Mouse (Mus musculus) layer of hippocampus, adult 18-20 months (tissue): ENCODE measurements around the gene Aldh16a1. TPM values are rescaled to one million over a fixed set of nuclear protein-coding genes. Genes with fewer than 3 reads are reported as not detected.
A peak's percentile ranks its signal among the peaks of the same experiment; 100 is the strongest.
"Not testable (repeated sequence)": the region's sequence is repeated elsewhere in the genome, so short reads cannot be mapped to it uniquely, and the experiment has no call there.

ENCODE experiments used
- DNase-seq, 2 experiments: peaks; one replicate each; pipeline ENCODE4 v3.0.0; 2022; ENCODE audit warnings: low spot score in 2 of 2
- total RNA-seq, 2 experiments: library from RNA; stranded (reverse); gene quantifications; 2 replicates each; pipeline ENCODE4 v1.2.3; 2021

Gene Aldh16a1
- total RNA-seq, 2 experiments from 2014 or later = 11.4 to 16.3 TPM

DNA sequence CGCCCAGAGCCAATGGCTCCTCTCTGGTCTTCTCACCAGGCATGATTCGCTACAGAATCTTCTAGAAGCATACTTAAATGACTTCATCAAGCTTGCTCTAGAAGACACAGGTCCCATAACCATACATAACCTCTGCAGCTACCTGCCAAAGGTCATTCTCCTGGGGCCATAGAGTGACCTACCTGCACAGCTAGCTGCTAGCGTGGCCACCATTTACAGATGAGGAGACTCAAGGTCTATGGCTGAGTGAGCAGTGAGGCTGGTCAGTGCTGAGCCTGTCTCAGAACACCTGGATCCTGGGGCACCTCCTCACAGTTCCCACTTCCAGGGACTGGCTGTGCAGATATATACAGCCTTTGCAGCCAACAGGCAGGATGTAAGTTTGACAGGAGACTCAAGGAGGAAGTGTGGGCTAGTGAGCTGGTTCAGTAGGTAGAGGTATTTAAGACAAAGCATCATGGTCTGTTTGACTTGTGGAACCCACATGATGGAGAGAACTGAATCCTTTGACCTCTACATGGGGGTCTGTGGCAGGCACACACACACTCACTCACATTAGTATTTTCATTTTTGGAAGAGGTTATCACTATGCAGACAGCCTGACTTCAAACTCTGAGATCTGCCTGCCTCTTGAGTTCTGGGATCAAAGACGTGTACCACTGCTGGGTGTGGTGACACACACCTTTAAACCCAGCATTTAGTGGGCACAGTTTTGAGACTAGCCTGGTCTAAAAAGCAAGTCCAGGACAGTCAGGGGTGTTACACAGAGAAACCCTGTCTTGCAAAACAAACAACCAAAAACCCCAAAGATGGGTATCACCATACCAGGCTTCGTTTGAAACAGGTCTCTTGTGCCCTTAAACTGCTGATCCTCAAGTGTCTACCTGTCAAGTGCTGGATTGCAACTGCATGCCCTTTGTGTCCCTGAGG, 34.3 kb downstream of the Aldh16a1 start:
- no peak for DNase-seq

DNA sequence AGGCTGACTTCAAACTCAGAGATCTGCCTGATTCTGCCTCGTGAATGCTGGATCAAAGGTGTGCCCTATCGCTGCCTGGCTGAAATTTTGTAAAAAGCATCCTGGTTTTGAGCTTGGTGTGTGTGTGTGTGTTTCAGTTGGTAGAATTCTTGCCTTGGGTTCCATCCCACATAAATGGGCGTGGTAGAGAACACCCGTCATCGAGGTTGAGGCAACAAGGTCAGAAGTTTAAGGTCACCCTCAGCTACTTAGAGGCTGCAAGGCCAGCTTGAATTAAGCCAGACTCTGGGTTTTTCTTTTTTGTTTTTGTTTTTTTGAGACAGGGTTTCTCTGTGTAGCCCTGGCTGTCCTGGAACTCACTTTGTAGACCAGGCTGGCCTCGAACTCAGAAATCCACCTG, 36.0 kb downstream of the Aldh16a1 start:
- DNase-seq = no peak

DNA sequence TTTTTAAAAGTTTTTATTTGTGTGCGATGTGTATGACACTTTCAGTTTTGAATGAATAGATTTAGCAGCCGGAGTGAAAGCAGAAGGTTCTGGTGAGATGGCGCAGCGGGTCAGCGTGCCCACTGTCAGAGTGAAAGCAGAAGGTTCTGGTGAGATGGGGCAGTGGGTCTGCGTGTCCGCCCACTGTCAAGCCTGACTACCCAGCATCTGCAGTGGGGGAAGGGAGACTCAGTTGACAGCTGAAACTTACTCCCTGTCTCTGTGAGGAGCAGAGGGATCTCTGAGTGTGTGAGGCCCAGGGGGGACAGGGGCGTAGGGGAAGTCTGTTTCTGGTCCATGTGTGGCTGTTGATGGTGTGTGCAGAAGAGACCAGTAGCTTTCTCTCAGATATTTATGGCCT, 36.8 kb downstream of the Aldh16a1 start:
- no peak for DNase-seq

DNA sequence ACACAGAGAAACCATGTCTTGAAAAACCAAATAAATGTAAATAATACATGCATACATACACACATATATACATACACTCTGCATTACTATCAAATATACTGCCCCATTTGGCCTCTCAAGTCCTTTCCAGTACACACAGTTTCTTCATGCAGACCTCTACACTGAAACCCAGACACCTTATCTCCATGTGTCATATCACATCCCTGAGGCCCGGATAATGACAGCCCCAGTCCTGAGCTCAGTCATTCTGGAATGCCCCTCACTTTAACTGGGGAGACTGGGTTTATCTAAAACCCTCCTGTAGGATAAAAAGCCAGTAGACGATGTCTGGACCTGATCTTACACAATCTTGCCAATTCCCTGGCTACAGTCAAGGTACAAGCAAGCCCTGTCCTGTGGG, 40.9 kb downstream of the Aldh16a1 start:
- DNase-seq = no peak

DNA sequence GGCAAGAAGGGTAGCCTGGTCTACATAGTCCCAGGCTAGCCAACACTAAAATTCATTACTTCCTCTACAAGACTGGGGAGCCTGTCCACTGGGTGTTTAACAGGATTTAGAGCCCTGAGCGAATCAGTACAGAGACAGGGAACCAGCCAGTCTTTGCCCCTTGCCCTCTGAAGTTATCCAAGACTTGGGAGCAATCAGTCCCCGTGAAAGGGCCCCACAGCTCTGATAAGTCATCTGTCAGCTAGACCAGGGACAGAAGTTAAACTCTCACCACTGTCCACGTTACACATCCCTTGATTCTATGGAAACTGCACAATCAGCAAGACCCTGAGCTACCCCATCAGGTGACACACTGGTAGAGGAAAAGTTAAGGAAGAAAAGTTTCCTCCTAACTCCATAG, 41.9 kb downstream of the Aldh16a1 start:
- no peak for DNase-seq

DNA sequence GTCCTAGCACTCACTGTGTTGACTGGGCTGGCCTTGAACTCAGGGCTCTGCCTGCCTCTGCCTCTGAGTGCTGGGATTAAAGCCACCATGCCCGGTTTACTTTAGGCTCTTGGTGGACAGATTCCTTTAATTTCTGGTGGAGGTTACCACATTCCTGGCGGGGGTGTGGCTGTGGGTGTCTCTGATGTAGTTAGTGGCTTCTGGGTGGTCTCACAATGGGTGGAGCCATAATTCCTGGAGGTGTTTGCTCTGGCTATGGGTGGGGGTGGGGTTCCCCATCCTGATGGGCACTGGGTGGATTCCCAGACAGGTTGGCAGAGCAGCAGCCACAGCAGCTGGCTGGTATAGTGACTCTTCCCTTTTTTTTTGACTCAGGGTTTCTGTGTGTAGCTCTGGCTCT, 42.4 kb downstream of the Aldh16a1 start:
- DNase-seq = no peak

DNA sequence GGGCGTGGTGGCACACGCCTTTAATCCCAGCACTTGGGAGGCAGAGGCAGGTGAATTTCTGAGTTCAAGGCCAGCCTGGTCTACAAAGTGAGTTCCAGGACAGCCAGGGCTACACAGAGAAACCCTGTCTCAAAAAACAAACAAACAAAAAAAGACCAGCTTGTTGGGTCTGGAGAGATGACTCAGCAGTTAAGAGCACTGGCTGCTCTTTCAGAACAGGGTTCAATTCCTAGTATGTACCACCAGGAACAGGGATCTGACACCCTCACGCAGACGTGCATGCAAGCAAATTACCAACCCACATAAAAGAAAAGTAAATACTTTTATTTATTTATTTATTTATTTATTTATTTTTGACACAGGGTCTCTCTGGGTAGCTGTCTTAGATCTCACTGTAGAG, 44.3 kb downstream of the Aldh16a1 start:
- DNase-seq = not testable (repeated sequence)

DNA sequence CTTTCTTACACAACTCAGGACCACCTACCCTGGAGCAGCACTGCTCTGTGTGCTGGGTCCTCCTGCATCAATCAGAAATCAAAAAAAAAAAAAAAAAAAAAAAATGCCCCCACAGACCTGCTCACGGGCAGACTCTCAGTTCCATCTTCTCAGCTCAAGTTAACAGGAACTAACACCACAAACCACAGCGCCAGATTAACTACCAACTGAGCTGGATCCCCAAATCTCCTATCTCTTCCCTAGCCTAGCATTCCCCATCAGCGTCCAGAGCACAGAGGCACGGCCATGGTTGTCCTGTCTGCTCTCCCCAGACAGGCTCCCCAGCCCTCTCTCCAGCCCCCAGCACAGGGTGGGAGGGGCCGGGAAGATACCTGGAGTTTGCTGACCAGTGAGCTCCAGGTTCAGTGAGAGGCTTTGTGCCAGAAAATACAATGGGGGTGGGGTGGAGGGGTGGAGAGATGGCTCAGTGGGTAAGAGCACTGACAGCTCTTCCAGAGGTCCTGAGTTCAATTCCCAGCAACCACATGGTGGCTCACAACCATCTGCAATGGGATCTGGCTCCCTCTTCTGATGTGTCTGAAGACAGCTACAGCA, 47.2 kb downstream of the Aldh16a1 start:
- DNase-seq = no peak

DNA sequence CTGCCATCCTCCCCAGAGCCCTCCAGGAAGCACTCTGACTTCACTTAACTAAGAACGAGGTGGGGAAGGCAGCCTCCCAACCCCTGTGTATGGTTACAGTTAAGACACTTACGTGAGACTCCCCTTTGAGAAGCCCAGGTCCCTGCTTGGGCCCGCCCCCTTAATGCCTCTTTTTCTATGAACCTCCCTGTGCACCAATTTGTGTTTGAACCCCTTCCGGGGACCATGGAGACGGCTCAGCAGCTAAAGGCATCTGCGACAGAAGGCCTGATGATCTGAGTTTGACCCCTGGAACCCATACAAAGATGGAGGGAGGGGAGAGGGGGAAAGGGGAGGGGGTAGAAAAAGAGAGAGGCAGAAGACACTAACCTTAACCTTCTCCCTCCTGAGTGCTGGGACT, 47.9 kb downstream of the Aldh16a1 start:
- DNase-seq = no peak

DNA sequence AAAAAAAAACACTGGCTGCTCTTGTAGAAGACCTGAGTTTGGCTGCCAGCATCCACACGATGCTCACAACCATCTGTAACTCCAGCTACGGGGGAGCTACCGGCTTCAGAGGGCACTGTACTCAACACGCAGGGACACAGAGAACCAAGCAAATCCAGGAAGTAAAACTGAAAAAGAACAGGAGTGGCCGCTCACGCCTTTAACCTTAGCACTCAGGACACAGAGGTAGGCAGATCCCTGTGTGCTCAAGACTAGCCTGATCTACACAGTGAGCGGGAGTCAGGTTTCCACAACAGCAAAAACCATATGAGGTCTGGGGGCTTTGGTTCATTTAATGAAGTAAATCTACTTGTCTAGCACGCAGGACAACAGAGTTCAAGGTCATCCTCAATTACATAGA, 48.9 kb downstream of the Aldh16a1 start:
- DNase-seq = no peak

DNA sequence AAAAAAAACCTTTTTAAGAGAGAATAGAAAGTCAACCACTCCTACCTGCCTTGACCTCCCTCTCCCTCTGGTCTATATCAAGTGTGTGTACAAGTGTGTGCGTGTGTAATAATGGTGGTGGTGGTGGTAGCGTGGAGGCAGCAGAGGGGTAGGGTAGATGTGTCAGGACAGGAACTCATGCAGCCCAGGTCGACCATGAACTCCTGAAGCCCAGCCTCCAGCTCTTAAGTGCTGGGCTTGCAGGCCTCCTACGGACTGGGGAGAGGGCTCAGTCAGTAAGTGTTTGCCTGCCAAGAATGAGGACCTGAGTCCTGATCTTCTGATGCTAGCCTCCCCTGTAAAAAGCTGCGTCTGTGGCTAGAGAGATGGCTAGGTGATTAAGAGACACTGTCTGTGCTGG, 49.4 kb downstream of the Aldh16a1 start:
- DNase-seq = no peak

DNA sequence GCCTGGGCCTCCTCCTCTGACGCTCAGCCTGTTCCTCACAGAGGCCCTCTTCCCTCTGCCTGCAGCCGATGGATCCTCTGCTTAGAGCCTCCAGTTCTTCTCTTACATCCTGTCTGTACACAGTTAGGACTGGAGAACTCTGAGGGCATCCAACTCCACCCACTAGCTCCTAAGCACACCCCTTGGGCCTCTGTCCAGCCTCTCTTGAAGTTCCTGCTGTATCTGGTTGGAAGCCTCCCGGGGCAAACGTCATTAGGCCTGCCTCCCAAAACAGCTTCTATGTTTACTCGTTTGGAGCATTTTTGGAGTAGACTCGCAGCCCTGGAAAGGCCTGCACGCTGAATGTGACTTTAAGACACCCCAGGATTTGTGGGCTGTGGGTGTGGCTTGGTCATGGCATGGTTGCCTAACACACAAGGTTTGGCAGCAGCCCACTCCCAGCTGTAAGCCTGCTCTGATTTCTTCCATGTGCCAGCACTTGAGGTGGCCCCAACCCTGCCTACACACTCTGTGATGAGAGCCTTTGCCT, 50.7 kb downstream of the Aldh16a1 start, which contains the start of gene Fcgrt:
TSS of gene Fcgrt (minus strand) at position 200 of the 529 bp plus-strand sequence.
- peak in 1 of 2 experiments; percentile 37 for DNase-seq

DNA sequence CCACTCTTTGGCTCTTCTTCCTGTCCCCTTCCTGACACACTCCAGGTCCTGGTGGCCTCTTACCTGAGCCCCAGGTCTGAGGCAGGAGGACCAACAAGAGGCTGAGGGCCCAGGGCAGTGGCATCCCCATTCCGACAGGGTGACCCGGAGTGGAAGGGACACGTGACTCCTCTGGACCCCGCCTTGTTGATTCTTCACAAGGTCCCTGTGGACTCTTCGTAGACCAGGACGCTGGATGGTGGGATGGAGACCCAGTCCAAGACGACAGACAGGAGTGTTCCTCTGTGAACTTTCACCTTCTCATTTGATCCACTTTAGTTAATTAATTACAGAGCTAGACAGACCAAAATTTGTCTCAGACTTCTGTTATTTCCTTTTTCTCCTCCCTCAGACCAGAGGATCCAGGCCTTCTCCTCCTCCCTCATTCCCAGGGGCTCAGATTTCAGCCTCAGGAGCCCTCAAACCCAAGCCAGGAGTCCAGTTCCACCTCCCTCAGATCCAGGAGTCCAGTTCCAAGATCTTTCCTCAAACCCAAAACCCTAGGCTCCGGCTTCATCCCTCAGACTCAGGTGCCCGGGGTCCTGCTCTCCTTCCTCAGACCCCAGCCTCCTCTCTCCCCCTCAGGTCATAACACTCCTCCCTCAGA, 51.3 kb downstream of the Aldh16a1 start:
- no peak for DNase-seq

DNA sequence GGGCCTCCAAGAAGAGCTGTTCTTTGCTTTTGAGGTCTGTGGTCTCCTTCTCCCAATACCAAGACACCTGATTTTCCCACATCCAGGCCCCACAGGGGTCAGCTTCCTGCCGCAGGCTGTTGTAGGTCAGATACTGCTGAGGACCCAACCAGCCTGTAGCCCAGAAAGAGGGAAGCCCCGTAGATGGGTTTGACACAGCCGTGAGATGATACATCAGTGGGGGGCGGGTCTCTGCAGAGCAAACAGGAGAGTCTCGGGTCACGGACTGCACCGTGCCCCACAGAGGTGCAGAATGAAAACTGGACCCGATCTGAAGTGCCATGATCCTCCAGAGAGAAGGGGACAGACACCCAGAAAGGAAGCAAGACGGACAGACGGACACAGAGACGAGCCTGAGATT, 51.9 kb downstream of the Aldh16a1 start:
- no peak for DNase-seq

DNA sequence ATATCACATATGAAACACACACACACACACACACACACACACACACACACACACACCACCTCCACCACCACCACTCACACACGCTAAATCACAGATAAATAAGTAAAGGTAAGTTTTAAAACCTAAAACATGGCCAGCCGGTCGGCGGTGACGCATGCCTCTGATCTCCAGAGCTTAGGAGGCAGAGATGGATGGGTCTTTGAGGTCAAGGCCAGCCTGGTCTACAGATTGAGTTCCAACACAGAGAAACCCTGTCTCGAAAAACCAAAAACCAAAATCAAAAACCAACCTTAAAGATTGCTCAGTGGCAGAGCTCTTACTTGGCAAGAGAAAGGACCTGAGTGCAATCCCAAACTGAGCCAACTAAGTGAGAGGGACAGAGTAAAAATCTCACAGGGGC, 54.3 kb downstream of the Aldh16a1 start:
- no peak for DNase-seq

DNA sequence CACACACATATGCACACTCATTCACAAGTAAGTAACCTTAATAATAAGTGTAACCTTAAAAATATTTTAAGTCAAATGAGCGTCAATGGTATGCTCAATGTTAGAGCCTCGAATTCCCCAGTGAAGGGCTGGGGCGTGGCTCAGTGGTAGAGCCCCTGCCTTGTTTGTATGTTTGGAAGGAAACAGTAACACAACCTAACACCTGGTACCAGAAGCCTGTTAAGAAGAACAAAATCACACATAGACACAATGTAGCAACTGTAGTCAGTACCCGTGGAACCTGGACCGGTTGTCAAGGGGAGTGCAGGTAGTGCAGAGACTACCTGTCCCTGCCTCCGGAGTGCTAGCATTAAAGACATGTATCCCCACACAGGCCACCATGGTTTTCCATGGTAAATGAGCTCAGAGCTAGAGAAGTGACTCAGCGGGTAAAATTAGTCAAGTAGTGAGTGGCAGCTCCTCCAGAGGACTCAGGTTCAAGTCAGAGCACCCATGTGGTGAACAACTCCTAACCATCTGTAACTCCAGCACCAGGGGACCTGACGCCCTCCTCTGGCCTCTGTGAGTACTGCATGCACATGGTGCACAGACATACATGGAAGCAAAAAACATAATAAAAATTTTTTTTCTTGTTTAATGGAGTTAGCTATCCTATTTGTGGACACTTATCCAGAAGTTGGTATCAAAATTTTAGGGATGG, 55.7 kb downstream of the Aldh16a1 start:
- DNase-seq = no peak

DNA sequence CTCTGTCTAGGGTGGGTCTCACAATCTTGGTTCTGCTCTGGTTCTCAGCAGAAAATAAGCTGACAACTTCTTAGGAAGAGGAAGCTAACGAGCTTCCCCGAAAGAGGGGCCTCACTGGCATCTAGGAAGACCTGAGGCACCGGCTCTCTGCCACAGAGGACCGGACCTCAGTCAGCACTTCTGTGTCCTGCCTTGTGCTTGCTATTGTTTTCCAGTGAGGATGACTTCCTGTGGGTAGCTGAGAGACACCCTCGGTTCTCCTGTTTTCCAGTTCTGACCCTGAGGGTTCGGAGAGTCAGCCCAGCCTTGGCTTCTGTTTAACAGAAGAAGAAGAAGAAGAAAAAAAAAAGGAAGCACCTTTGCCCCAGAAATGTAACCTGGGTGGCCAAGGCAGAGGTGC, 56.9 kb downstream of the Aldh16a1 start:
- DNase-seq = no peak

DNA sequence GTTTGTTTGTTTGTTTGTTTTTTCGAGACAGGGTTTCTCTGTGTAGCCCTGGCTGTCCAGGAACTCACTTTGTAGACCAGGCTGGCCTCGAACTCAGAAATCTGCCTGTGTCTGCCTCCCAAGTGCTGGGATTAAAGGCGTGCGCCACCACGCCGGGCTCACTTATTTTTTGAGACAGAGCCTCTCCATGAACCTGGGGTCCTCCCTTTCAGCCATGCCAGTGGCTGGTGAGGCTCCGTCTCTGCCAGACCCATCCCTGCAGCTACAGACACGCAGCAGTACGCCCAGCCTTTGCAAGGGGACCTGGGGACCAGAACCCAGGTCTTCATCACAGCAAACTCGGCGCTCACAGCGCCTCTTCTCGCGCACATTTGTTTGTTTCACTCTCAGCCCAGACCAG, 58.4 kb downstream of the Aldh16a1 start:
- DNase-seq = not testable (repeated sequence)

DNA sequence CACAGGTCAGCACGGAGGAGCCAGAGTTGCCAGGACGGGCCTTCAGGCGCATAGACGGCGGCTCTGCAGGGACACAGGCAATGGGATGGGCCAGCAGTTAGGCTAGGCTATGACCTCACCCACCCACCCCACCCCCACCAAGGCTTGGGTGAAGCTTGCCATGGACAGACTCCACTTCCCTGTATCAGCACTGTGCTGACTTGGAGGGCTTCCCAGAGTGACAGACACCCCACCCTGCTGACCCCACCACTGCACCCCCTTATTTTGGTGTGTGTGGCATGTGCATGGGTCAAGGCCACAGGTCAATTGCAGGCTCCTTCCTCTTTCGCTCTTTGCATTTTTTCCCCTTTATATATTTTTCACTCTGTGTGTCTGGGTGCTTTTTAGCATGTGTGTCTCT, 59.0 kb downstream of the Aldh16a1 start:
- no peak for DNase-seq

DNA sequence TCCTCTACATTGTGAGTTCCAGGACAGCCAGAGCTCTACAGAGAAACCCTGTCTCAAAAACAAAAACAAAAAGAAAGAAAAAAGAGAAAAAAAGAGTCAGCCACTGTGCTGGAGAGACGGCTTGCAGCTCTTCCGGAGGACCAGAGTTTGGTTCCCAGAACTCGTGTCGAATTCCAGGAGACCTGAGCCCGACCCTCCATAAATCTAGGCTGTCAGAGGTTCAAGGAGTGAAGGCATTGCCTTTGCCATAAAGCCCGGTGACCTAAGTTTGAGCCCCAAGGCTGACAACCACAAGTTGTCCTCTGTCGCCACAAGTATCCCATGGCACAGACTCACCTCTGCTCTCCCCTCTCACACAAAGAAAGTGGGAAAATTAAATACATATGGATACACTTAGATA, 60.3 kb downstream of the Aldh16a1 start:
- DNase-seq = no peak

DNA sequence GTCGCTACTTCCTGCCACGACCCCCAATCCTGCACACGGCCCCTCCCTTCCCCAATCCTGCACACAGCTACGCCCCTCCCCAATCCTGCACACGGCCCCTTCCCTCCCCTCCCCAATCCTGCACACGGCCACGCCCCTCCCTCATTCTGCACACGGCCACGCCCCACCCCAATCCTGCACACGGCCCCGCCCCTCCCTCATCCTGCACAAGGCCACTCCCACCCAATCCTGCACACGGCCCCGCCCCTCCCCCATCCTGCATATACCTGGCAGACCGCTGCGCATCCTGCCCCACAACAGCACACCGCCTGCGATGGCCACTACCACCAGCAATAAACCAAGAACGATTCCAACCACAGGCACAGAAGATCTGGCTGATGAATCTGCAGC, 60.9 kb downstream of the Aldh16a1 start:
- DNase-seq = no peak
